Mouse (Mus musculus) hindbrain, embryonic 10.5 days (tissue): ENCODE results near the gene Olfr1284. TPM values are rescaled to one million over a fixed set of nuclear protein-coding genes. Genes with fewer than 3 reads are reported as not detected.
"Not testable (repeated sequence)": the region's sequence is repeated elsewhere in the genome, so short reads cannot be mapped to it uniquely, and the experiment has no call there.

ENCODE experiments used
- DNase-seq: peaks from one replicate; pipeline ENCODE4 v3.0.0-alpha.2; 2017; ENCODE audit warnings: low spot score
- H3K27ac ChIP-seq: fragments of 300-500 bp; sonication (generic); 2 replicates; pipeline ENCODE4 v1.5.1; 2016; ENCODE audit warnings: mild to moderate bottlenecking, moderate library complexity
- H3K27me3 ChIP-seq: fragments of 300-500 bp; sonication (generic); 2 replicates; pipeline ENCODE4 v1.6.1; 2016; ENCODE audit warnings: mild to moderate bottlenecking; ENCODE audit not compliant: poor library complexity, insufficient read depth, severe bottlenecking
- H3K36me3 ChIP-seq: fragments of 300-500 bp; sonication (generic); 2 replicates; pipeline ENCODE4 v1.6.1; 2016; ENCODE audit warnings: mild to moderate bottlenecking, moderate library complexity
- H3K4me1 ChIP-seq: fragments of 300-500 bp; sonication (generic); replicated peaks from 2 replicates; pipeline ENCODE4 v1.6.1; 2016; ENCODE audit warnings: mild to moderate bottlenecking
- H3K4me3 ChIP-seq: fragments of 300-500 bp; sonication (generic); 2 replicates; pipeline ENCODE4 v1.5.1; 2016; ENCODE audit warnings: mild to moderate bottlenecking, moderate library complexity
- H3K9me3 ChIP-seq: fragments of 300-500 bp; sonication (generic); 2 replicates; pipeline ENCODE4 v1.6.1; 2016; ENCODE audit warnings: mild to moderate bottlenecking, moderate library complexity
- WGBS: fragments of 180-500 bp; shearing (Covaris S2); methylation state at CpG from one replicate; pipeline ENCODE4 v1.1.7; 2016; 5-methylcytosine and 5-hydroxymethylcytosine counted together
- polyA plus RNA-seq: library from polyadenylated mRNA; unstranded; fragments of >200 nt; fragmentation: Nextera tagmentation; extraction: Ambion mirVana; gene quantifications from 2 replicates; pipeline ENCODE4 v1.2.1, GENCODE M21; 2016

Olfr1284 gene
- polyA plus RNA-seq = not detected in 2 replicates

- DNase-seq = no peak
- no peaks in the 10 kb centered on the region for H3K9me3 ChIP-seq
- 93% methylated on average over 1 of the region's 1 CpGs for WGBS
- no peak within 1 kb of the TSS for H3K27ac ChIP-seq
- H3K4me1 ChIP-seq = no peaks in the 10 kb centered on the region
- H3K36me3 ChIP-seq = no peaks in the 10 kb centered on the region
- no peak within 1 kb of the TSS for H3K4me3 ChIP-seq
- no peaks in the 10 kb centered on the region for H3K27me3 ChIP-seq
Measured at GRCm38 (mm10) chr2:111375222-111375621, at the start of gene Olfr1284. Gene Olfr1284 (plus strand): TSS chr2:111375522.

DNA sequence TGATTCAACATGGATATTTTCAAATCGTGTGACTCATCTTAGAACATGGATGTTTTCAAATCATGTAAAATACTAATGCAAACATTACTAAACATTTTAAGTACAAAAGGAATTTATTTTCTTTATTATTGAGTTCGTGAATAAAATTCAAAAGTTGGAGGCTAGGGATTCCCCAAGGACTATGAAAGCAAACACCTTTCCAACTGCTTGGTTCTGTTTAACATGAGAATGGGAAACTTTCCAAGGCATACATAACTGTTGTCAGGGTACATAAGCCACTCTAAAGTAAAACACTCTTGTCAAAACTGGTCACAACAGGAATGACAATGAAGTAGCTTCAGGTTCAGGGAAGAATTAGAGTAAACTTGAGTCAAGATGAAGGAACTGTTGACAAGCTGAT is 49.1 kb upstream of the Olfr1284 start, which contains the start of gene Olfr1281:
Olfr1281 (plus strand) TSS at position 301 of the 400 bp plus-strand sequence.
- Histone ChIP-seq H3K27ac (no peak within 1 kb of the TSS), H3K9me3 (no peaks in the 10 kb centered on the region), H3K27me3 (no peaks in the 10 kb centered on the region), H3K4me1 (no peaks in the 10 kb centered on the region), H3K4me3 (no peak within 1 kb of the TSS), H3K36me3 (no peaks in the 10 kb centered on the region)
- no peak for DNase-seq
- WGBS = 77% methylated on average over 2 of the region's 2 CpGs

- H3K9me3 ChIP-seq = not testable (repeated sequence)
- WGBS = 89% methylated on average over 5 of the region's 5 CpGs
Measured at GRCm38 (mm10) chr2:111333721-111334120, 41.6 kb upstream of the Olfr1284 start.

GRCm38 (mm10) chr2:111335976-111336375 is 39.3 kb upstream of the Olfr1284 start, which contains the start of gene Olfr1282:
Gene Olfr1282 (minus strand): TSS chr2:111336076.
- H3K4me1 ChIP-seq = no peaks in the 10 kb centered on the region
- H3K36me3 ChIP-seq = no peaks in the 10 kb centered on the region
- no peaks in the 10 kb centered on the region for H3K27me3 ChIP-seq
- H3K9me3 ChIP-seq = no peaks in the 10 kb centered on the region
- no peak within 1 kb of the TSS for H3K27ac ChIP-seq
- DNase-seq = no peak
- H3K4me3 ChIP-seq = no peak within 1 kb of the TSS
- 75% methylated on average over 2 of the region's 2 CpGs for WGBS

More at GRCm38 (mm10) chr2:111333721-111334120, 41.6 kb upstream of the Olfr1284 start:
- H3K27me3 ChIP-seq, H3K27ac ChIP-seq, DNase-seq, H3K4me3 ChIP-seq, H3K4me1 ChIP-seq, H3K36me3 ChIP-seq: not testable (repeated sequence)

- H3K27ac ChIP-seq = no peak within 1 kb of the TSS
- WGBS = 78% methylated on average over 2 of the region's 2 CpGs
Measured at GRCm38 (mm10) chr2:111366490-111366889, 8.8 kb upstream of the Olfr1284 start, which contains the start of gene Olfr1283. Gene Olfr1283 (plus strand): TSS chr2:111366790.

GRCm38 (mm10) chr2:111422931-111423330 is 47.6 kb downstream of the Olfr1284 start, which contains the start of gene Olfr1286:
Gene Olfr1286 (minus strand): TSS chr2:111423115.
- WGBS = 71% methylated on average over 1 of the region's 1 CpGs
- DNase-seq = no peak
- H3K9me3 ChIP-seq = no peaks in the 10 kb centered on the region
- no peak within 1 kb of the TSS for H3K4me3 ChIP-seq
- no peaks in the 10 kb centered on the region for H3K4me1 ChIP-seq
- H3K27ac ChIP-seq = no peak within 1 kb of the TSS
- no peaks in the 10 kb centered on the region for H3K36me3 ChIP-seq
- no peaks in the 10 kb centered on the region for H3K27me3 ChIP-seq

More at GRCm38 (mm10) chr2:111366490-111366889, 8.8 kb upstream of the Olfr1284 start, which contains the start of gene Olfr1283:
- DNase-seq = no peak
- no peaks in the 10 kb centered on the region for H3K36me3 ChIP-seq
- no peaks in the 10 kb centered on the region for H3K27me3 ChIP-seq
- no peaks in the 10 kb centered on the region for H3K9me3 ChIP-seq
- no peak within 1 kb of the TSS for H3K4me3 ChIP-seq
- no peaks in the 10 kb centered on the region for H3K4me1 ChIP-seq

Other genes starting within 250 kb of the Olfr1284 start
- not detected in 2 replicates for gene Gm15130, start 222.6 kb upstream of the Olfr1284 start, polyA plus RNA-seq
- gene 4930430A15Rik, start 145.9 kb upstream of the Olfr1284 start, polyA plus RNA-seq = not detected in 2 replicates
- gene Olfr1275, start 140.2 kb upstream of the Olfr1284 start, polyA plus RNA-seq = not detected in 2 replicates
- not detected in 2 replicates for gene Olfr1276, start 121.0 kb upstream of the Olfr1284 start, polyA plus RNA-seq
- gene Olfr1277, start 101.4 kb upstream of the Olfr1284 start, polyA plus RNA-seq = not detected in 2 replicates
- not detected in 2 replicates for gene Olfr1278, start 85.4 kb upstream of the Olfr1284 start, polyA plus RNA-seq
- not detected in 2 replicates for gene Olfr1279, start 74.9 kb upstream of the Olfr1284 start, polyA plus RNA-seq
- gene Olfr1280, start 61.5 kb upstream of the Olfr1284 start, polyA plus RNA-seq = not detected in 2 replicates
- not detected in 2 replicates for gene Olfr1281, start 49.0 kb upstream of the Olfr1284 start, polyA plus RNA-seq
- not detected in 2 replicates for gene Olfr1282, start 39.4 kb upstream of the Olfr1284 start, polyA plus RNA-seq
- gene Olfr1283, start 8.7 kb upstream of the Olfr1284 start, polyA plus RNA-seq = not detected in 2 replicates
- not detected in 2 replicates for gene Olfr1286, start 47.6 kb downstream of the Olfr1284 start, polyA plus RNA-seq
- gene Olfr1287, start 73.6 kb downstream of the Olfr1284 start, polyA plus RNA-seq = not detected in 2 replicates
- not detected in 2 replicates for gene Olfr1288, start 98.6 kb downstream of the Olfr1284 start, polyA plus RNA-seq
- not detected in 2 replicates for gene Olfr1289, start 105.3 kb downstream of the Olfr1284 start, polyA plus RNA-seq
- not detected in 2 replicates for gene Olfr1290, start 118.3 kb downstream of the Olfr1284 start, polyA plus RNA-seq
- not detected in 2 replicates for gene Olfr1291-ps1, start 121.7 kb downstream of the Olfr1284 start, polyA plus RNA-seq
- not detected in 2 replicates for gene Olfr1293-ps, start 149.7 kb downstream of the Olfr1284 start, polyA plus RNA-seq
- not detected in 2 replicates for gene Olfr1294, start 164.8 kb downstream of the Olfr1284 start, polyA plus RNA-seq
- not detected in 2 replicates for gene Olfr1295, start 194.2 kb downstream of the Olfr1284 start, polyA plus RNA-seq